In the genomic region with DNA sequence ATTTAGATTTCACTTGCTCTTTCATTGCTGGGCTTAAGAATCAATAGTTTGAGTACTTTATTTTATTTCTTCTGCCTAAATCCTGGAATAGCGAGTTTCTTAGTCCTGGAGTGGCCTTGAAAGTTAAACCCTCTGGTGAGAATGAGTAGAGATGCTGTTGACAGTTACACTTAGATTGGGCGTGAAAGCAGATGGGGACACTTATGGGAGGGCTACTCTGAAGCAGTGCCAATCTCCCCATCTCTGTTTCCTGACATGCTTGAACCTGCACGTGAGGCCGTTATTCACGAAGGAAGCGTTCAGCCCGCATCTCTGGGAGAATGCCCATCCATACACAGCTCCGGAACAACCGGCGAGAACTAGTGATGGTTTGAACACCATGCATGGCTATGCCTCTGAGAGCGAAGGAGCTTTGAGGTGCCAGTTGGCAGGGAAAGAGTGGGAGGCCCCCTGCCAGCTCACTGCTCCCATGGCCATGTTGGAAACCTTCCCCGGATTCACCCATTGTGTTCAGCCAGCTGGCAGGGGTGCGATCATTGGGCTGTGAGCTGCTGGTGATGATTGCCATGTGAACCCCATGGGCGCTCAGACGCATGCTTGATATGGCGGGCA, we compare ENCODE assay signal across 12 mouse cellular contexts.
DNase-seq lines count a peak whose midpoint lies in the region; ATAC-seq lines count a peak whose summit lies in the region.
"Had no signal": no experiment of that assay in that cellular context is flagged by ENCODE, and none has a peak within 500 bp of the region (broad histone marks: within the 10 kb centered on the region; RNA-seq: fewer than 3 reads in every experiment).

No protein-coding gene starts in this region.

- H3K27ac ChIP-seq in forebrain, embryonic 14.5 days (ENCODE audit: low read depth, low read length), result no peak overlapping the region
- no peak overlapping the region for H3K27ac ChIP-seq in forebrain, embryonic 12.5 days
- no peak overlapping the region for H3K27ac ChIP-seq in hindbrain, embryonic 16.5 days (ENCODE audit: low read depth, low read length)
- H3K27ac ChIP-seq: liver, embryonic 15.5 days had no signal

- no peak overlapping the region for H3K4me3 ChIP-seq in forebrain, embryonic 14.5 days (ENCODE audit: low read depth, low read length)
- H3K4me3 ChIP-seq in forebrain, embryonic 12.5 days (replicated peaks), result no peak overlapping the region
- no peak overlapping the region for H3K4me3 ChIP-seq in hindbrain, embryonic 16.5 days (ENCODE audit: low read length)
- H3K4me3 ChIP-seq: liver, embryonic 15.5 days; megakaryocyte, embryonic 14.5 days had no signal

- WGBS in forebrain, embryonic 14.5 days, result 64% methylated on average over 16 of the region's 16 CpGs
- WGBS in forebrain, embryonic 12.5 days, result 92% methylated on average over 16 of the region's 16 CpGs
- 64% methylated on average over 16 of the region's 16 CpGs for WGBS in hindbrain, embryonic 16.5 days

- no peak overlapping the region for H3K9ac ChIP-seq in forebrain, embryonic 14.5 days (ENCODE audit: low read length)
- H3K9ac ChIP-seq in forebrain, embryonic 12.5 days, result no peak overlapping the region
- H3K9ac ChIP-seq in hindbrain, embryonic 16.5 days (ENCODE audit: low read depth, low read length), result no peak overlapping the region
- H3K9ac ChIP-seq: liver, embryonic 15.5 days had no signal

- no peak overlapping the region for H3K4me2 ChIP-seq in forebrain, embryonic 14.5 days (ENCODE audit: low read length)
- H3K4me2 ChIP-seq in forebrain, embryonic 12.5 days, result no peak overlapping the region
- peak overlapping the region; percentile 34 for H3K4me2 ChIP-seq in hindbrain, embryonic 16.5 days (ENCODE audit: low read length)
- H3K4me2 ChIP-seq: liver, embryonic 15.5 days had no signal

- intact Hi-C loops in left cerebral cortex, postnatal 36 days (cut with DNase I), result no loop called here

- peak; percentile 94 for ATAC-seq in forebrain, embryonic 14.5 days
- ATAC-seq in forebrain, embryonic 12.5 days (ENCODE audit: low FRiP score), result no peak
- ATAC-seq in hindbrain, embryonic 16.5 days, result peak; percentile 95

- H3K4me1 ChIP-seq in forebrain, embryonic 14.5 days (ENCODE audit: control insufficient read depth, insufficient read depth, low read length), result no peaks in the 10 kb centered on the region
- no peaks in the 10 kb centered on the region for H3K4me1 ChIP-seq in forebrain, embryonic 12.5 days
- no peaks in the 10 kb centered on the region for H3K4me1 ChIP-seq in hindbrain, embryonic 16.5 days (ENCODE audit: control insufficient read depth, insufficient read depth, low read depth, low read length)
- H3K4me1 ChIP-seq: liver, embryonic 15.5 days; megakaryocyte, embryonic 14.5 days had no signal

- peak; percentile 85 for DNase-seq in forebrain, embryonic 14.5 days (ENCODE audit: low spot score)
- DNase-seq in brain, embryonic 18.5 days (ENCODE audit: low read depth, low spot score), result peak; percentile 61
- DNase-seq in left cerebral cortex, postnatal 36 days (ENCODE audit: low spot score in 2 of 2), result peak; percentile 4 to 7
- DNase-seq in kidney, adult 11 months, result no peak
- no peak for DNase-seq in adrenal gland, postnatal 36 days
- DNase-seq in ovary, postnatal 14 days (ENCODE audit: low spot score), result no peak
- DNase-seq: heart, postnatal 36 days; kidney, postnatal 4 days had no signal

- H3K36me3 ChIP-seq in forebrain, embryonic 14.5 days (ENCODE audit: control insufficient read depth, insufficient read depth, low read length), result no peaks in the 10 kb centered on the region
- no peaks in the 10 kb centered on the region for H3K36me3 ChIP-seq in forebrain, embryonic 12.5 days (replicated peaks)
- no peaks in the 10 kb centered on the region for H3K36me3 ChIP-seq in hindbrain, embryonic 16.5 days (ENCODE audit: control insufficient read depth, insufficient read depth, low read length)
- H3K36me3 ChIP-seq: liver, embryonic 15.5 days had no signal

- no peaks in the 10 kb centered on the region for H3K9me3 ChIP-seq in forebrain, embryonic 14.5 days (replicated peaks; ENCODE audit: control insufficient read depth, low read length)
- H3K9me3 ChIP-seq in forebrain, embryonic 12.5 days, result no peaks in the 10 kb centered on the region
- H3K9me3 ChIP-seq in hindbrain, embryonic 16.5 days (ENCODE audit: control insufficient read depth, low read length), result no peaks in the 10 kb centered on the region
- H3K9me3 ChIP-seq: liver, embryonic 15.5 days had no signal

- no peaks in the 10 kb centered on the region for H3K27me3 ChIP-seq in forebrain, embryonic 14.5 days (replicated peaks; ENCODE audit: control insufficient read depth, insufficient read depth, low read length)
- H3K27me3 ChIP-seq in forebrain, embryonic 12.5 days, result no peaks in the 10 kb centered on the region
- H3K27me3 ChIP-seq in hindbrain, embryonic 16.5 days (replicated peaks; ENCODE audit: control insufficient read depth, insufficient read depth, low read length), result no peaks in the 10 kb centered on the region
- H3K27me3 ChIP-seq: liver, embryonic 15.5 days; megakaryocyte, embryonic 14.5 days had no signal

Comparison
In these comparisons a context has a peak if more than half of its experiments do, and no peak if none do; other contexts are left out.
1. DNase-seq: peak in forebrain, embryonic 14.5 days (single experiment), brain, embryonic 18.5 days (single experiment) and left cerebral cortex, postnatal 36 days (2 of 2); none in kidney, adult 11 months (single experiment), adrenal gland, postnatal 36 days (0 of 2) and ovary, postnatal 14 days (single experiment).